Mouse (Mus musculus): ENCODE measurements around the gene Clasp1. TPM values are rescaled to one million over a fixed set of nuclear protein-coding genes. Genes with fewer than 3 reads are reported as not detected.

Gene Clasp1
- total RNA-seq, 2 experiments from 2014 or later, result 42.9 to 45.4 TPM

- DNase-seq, result peak; percentile 35
These were observed 109.5 kb downstream of the Clasp1 start for GRCm38 (mm10) chr1:118498311-118498710.

- no peak for DNase-seq
These were observed 111.7 kb downstream of the Clasp1 start for GRCm38 (mm10) chr1:118500606-118501005.

DNA sequence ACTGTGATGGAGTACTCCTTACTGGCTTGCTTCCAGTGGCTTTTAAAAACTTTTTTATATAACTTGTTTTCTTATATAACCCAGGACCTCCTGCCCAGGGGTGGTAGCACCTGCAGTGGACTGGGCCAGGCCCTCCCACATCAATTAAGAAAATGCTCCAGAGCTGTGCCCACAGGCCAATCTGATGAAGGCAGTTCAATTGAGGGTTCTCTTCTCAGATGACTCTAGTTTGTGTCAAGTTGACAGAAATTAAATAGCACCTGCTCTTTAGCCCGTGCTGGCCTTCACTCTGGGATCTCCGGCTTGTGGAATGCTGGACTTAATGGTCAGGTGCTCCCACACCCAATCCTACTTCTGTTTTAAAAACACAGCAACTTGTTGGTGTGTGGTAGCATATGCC, 112.8 kb downstream of the Clasp1 start:
- no peak for DNase-seq

DNA sequence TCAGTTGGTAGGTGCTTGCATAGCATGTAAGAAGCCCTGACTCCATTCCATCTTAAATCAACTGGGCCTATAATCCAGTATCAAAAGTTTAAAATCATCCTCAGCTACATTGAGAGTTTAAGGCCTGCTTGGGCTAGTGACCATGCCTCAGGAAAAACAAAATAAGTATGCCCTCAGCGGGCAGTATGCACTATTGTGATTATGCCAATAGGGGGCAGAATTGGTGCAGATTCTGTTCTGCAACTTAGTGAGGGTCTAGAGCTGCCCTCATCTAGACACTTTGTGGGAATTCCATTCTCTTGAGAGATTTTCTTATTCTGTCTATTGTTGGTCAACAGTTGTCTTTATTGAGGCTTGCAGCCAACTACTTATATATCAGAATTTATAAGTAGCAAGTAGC, 116.9 kb downstream of the Clasp1 start:
- no peak for DNase-seq

GRCm38 (mm10) chr1:118510996-118511395, 122.1 kb downstream of the Clasp1 start:
- no peak for DNase-seq

GRCm38 (mm10) chr1:118511738-118512530, 123.1 kb downstream of the Clasp1 start:
- no peak for DNase-seq

DNA sequence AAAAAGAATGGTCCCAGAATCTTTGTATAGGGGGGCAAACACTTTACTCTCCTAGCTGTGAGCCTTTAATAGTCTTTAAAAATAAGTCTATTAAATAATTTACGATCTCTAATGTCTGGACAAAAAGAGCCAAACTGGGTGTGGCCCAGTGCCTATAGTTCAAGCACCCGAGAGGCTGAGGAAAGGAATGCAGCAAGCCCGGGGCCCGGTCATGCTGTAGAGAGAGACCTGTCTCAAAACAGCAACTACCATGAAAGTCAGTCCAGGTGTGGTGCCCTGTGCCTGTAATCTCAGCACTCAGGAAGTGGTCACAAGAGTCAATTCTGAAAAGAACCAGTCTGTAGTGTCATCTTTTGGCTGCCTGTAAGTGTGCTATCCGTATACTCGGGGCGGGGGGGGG, 127.4 kb downstream of the Clasp1 start:
- no peak for DNase-seq

DNA sequence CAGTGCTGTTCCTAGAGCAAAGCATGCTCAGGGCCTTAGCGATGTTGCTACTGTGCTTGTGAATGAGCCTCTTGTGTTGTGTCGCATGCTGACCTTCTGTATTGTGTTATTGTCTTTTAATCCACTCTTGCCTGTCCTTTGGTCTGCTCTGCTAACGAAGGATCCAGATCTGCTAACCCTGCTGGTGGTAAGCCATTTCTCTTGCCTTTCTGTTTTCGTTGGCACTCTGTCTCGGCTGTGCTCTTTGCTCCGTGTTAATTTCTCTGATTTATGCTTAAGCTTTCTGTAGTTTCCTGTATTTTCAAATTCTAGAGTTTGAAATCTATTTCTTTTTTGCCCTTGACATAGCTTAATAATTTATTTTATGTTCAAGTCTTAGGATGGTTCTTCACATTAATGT, 134.3 kb downstream of the Clasp1 start:
- no peak for DNase-seq

- no peak for DNase-seq
These were observed 136.5 kb downstream of the Clasp1 start for GRCm38 (mm10) chr1:118525336-118525735.

DNA sequence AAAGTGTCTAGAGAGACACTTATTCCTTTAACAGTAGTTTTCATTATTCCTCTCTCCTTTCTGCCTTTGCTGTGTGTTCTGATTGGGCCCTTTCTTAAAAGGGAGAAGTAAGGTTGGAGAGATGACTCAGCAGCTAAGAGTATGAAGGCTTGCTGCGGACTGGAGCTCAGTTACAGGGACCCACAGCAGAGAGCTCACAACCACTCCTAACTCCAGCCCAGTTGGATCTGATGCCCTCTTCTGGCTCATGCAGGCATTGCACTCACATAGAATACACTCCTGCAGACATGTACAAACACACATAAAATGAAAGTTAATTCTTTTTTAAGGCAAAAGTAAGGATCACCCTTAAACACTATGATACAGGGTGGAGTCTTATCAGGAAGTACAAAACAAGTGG, 140.4 kb downstream of the Clasp1 start:
- DNase-seq, result no peak

DNA sequence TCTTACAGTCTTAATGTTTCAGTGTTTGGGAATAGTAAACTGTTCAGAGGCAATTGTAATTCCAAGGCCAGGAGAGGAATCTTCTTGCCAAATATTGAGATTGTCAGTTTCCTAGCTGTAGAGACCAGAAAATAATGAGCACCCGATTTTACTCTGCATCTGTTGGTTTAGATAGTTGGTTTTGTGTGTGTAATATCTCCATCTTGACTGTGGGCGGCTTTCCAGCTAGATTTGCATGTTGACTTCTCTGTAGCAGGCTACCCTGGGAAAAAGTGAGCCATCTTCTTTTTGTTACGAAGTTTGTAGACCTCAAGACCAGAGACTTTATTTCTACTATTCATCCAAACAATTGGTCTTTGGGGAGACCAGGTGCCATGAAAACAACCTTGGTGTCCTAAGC, 142.4 kb downstream of the Clasp1 start:
- DNase-seq, result no peak

- no peak for DNase-seq
These were observed 147.2 kb downstream of the Clasp1 start for GRCm38 (mm10) chr1:118536021-118536420.

DNA sequence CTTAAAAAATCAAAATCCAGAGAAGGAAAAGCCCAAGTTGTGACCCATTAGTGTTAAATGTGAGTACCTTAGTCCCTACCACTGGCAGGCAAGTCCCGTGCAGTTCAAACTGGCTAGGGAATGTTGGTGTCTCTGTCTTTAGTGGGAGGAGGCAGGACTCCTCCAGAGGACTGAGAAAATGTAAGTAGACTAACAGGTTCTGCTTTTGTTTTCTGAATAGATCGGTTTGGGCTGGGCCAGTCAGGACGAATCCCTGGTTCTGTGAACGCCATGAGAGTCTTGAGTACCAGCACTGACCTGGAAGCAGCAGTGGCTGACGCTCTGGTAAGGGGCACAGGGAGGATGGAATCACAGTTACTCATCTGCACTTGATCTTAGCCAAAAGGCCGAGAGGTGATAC, 150.2 kb downstream of the Clasp1 start:
- DNase-seq, result no peak

DNA sequence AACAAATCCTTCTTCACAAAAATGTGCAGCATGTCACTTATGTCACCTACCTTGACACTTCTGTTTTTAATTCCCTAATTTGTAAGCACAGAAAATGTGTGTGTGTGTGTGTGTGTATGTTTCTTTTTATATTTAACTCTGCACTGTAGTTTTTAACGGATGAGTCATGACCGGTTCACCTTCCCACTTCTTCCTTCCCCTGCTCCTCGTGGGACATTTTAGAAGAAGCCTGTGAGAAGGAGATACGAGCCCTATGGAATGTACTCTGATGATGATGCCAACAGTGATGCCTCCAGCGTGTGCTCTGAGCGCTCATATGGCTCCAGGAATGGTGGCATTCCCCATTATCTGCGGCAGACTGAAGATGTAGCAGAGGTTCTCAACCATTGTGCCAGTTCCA, 154.0 kb downstream of the Clasp1 start:
- DNase-seq, result no peak

DNA sequence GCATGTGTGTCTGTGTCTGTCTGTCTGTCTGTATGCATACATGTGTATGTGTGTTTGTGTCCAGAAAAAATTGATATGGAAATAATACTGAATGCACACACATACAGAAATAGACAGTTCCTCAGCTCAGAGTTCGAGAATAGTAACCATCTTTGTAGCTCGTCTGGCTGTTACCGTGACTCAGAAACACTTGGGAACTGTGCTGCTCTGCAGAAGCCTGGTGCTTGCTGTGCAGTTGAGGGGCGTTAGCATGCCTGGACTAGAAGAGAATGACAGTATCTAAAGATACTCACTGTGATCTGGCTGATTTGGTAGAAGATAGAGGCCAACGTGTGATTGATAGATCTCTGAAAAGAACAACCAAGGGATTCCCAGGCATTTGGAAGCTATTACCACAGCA, 159.9 kb downstream of the Clasp1 start:
- DNase-seq, result no peak

GRCm38 (mm10) chr1:118551152-118551551, 162.3 kb downstream of the Clasp1 start:
- DNase-seq, result no peak

GRCm38 (mm10) chr1:118552071-118552470, 163.2 kb downstream of the Clasp1 start:
- no peak for DNase-seq

DNA sequence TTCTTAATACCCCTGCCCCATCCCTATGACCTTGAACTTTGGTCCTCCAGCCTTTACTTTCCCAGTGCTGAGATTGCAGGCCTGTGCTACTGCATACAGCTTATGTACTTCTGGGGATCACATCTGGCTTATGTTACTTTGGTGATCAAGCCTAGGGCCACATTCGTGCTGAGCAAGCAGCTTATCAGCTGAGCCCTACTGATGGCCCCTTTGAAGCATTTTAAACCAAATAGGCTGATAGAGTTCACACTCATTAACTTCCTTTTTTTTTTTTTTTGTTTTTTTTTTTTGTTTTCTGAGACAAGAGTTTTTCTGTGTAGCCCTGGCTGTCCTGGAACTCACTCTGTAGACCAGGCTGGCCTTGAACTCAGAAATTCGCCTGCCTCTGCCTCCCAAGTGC, 164.2 kb downstream of the Clasp1 start:
- DNase-seq, result no peak

DNA sequence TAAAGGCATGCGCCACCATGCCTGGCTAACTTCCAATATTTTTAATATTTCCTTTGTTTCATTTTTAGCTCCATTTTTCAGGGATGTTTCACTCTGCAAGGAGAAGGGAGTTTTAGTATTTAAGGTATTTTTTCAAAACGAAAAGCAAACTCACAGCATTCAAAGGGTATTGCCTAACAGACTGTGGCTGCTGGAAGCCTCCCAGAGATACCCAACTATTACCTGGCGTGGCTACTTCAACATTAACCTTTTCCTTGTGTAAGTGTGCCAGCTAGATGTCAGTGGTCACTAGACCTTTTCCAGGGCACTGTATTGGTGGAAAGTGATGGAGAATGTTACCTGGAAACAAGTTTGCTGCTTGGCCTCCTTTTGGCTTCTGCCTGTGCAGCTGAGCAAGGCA, 164.6 kb downstream of the Clasp1 start:
- no peak for DNase-seq

DNA sequence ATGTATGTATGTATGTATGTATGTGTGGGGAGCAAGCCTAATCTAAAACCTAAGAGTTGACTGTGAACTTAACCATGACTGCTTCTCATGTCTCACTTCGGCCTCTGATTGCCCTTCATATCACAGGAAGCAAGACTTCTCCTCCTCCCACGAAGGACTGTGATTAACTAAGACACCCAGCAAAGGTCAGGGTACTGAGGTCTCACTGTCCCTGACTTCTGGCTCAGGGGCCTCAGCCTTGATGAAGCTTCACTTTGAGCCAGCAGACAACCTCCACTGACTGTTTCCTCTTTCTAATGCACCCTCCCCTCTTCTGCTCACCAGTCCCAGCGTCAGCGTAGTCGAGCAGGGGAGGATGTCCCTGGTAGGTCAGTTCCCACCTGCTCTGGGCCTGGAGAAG, 166.1 kb downstream of the Clasp1 start:
- no peak for DNase-seq

- DNase-seq, result no peak
These were observed 170.9 kb downstream of the Clasp1 start for GRCm38 (mm10) chr1:118559716-118560115.

GRCm38 (mm10) chr1:118564561-118564960, 175.7 kb downstream of the Clasp1 start:
- no peak for DNase-seq

DNA sequence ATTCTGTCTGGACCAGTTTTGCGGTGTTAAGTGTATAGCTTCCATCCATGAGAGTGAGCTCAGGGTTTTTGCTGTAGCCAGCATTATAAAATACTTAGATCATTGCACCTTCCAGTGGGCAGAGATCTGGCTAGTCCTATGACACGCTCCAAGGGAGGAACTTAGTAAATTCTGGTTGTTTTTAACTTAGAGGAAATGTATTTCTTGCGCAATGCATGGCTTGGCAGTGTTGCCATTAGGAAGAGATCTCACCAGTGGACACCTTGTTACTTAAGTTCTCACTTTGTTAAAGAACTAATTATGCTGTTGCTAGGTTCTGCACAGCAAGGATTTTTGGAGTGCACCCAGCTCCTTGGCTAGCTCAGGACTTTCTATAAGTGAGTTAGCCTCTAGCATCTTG, 178.8 kb downstream of the Clasp1 start:
- DNase-seq, result no peak

GRCm38 (mm10) chr1:118580174-118580702, 191.4 kb downstream of the Clasp1 start:
- DNase-seq, result no peak
